Mouse (Mus musculus) neural tube, embryonic 10.5 days (tissue): ENCODE measurements at regions not wholly inside any gene's neighbourhood (a gene's known extent, or its start where the extent isn't known, plus 50 kb on each side); places are given as distances from the start of the nearest gene placed in this dataset.

Experiments used
- DNase-seq: peaks from one replicate; pipeline ENCODE4 v3.0.0-alpha.2; 2017; ENCODE audit warnings: low spot score; ENCODE audit errors: extremely low spot score

DNA sequence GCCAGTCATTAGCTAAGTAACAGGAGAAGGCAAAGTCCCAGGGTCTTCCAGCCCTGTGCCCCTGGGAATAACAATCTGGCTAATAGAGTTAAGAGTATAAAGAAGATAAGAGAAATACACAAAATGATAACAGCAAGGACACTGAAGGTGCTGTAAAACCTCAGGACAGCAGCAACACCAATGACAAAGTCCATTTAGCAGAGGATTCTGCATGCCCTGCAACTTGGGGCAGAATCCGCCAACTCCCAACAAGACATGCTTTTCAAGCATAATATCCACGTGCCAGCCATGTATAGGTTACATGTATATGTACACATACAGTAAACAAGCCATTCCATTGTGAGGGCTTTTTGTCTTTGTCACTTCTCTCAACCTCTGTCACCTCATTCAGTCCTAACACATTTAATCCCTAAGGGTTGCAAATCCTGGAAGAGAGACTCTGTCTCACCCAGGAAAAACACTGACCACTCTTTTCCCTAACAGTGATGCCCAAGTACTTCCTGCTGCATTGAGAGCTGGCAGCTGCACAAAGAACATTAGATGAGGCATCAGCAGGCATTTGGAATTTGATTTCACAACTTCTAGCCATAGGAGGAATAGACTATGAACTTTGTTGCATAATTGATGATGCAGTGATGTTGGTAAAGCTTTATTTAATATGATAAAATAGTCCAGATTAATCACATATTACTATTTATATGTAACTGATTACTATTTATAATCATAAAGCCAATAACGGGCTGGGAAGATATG is 105.8 kb upstream of the Slc4a7 start:
- DNase-seq = no peak

GRCm38 (mm10) chr14:14599586-14599985 is 102.5 kb upstream of the Slc4a7 start:
- no peak for DNase-seq

DNA sequence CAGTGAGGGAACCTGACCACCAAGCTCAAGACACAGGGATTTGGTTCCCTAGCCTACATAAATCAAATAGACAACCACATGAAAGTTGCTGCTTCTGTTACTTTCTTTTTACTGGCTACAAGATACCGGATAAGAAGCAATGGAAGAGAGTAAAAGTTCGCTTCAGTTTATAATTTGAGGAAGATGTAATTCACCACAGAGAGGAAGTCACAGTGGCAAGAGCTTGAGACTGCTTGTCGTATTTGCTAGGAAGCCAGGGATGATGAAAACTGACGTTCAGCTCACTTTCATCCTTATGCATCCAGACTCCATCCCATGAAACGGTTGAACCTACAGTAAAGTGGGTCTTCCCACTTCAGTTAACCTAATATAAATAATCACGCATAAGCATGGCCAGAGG is 102.1 kb upstream of the Slc4a7 start:
- no peak for DNase-seq

GRCm38 (mm10) chr14:14603439-14603838 is 98.6 kb upstream of the Slc4a7 start:
- DNase-seq = no peak

GRCm38 (mm10) chr14:14607074-14607473 is 95.0 kb upstream of the Slc4a7 start:
- no peak for DNase-seq

DNA sequence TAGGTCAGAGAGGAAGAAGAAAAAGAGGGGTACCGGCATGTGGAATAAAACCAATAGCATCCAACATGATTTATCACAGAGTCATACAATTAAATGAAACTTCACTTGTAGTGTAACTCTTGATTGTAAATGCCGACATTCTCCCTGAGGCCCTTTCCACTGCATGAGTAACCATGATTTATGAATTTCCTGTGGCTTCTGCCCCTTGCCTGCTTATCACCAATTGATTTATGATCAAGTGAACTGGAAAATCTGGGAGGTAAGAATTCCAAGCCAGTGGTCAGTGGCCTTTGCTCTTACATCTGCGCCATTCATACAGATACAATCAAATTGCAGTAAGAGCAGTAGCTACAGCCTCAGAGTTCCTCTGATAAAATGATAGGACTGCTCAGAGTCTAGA is 89.8 kb upstream of the Slc4a7 start:
- no peak for DNase-seq

GRCm38 (mm10) chr14:14620316-14620715 is 81.8 kb upstream of the Slc4a7 start:
- DNase-seq = no peak

GRCm38 (mm10) chr14:14628673-14629072 is 73.4 kb upstream of the Slc4a7 start:
- DNase-seq = no peak

DNA sequence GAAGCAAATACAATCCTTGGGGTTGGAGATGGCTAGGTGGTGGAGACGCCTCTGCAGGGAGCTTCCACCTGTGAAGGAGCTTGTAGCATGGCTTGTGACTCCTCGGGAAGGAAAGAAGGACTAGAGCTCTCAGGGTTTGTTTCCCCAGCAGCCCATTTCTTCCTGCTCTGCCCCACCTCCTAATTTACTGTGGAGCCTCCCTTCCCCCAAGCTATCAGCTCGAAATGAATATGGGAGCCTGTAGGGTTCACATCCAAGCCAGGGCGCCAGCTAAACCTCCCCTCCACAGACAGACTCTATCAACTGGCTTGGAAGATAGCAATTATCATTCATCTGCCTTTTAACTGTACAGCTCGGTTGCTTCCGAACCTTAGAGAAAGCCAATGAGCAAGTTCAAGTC is 70.3 kb upstream of the Slc4a7 start:
- DNase-seq = no peak

DNA sequence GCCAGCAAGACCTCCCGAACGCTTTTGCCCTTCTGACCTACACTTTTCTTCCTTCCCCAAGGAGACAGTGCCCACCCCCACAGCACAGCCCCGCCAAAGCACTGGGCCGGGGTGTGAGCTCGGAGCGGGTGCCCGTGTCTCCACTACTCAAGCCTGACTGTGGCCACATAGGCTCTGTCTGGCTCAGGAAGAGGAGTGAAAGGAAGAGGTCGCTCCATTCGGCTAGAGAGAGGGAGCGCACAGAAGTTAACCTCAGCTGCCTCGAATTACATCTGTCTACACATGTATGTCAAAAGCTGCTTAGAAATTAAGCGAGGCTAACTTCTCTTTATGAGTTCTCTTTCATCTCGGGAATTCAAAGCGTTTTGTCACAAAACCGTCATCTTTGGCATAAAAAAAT is 69.6 kb upstream of the Slc4a7 start:
- DNase-seq = peak; percentile 47

DNA sequence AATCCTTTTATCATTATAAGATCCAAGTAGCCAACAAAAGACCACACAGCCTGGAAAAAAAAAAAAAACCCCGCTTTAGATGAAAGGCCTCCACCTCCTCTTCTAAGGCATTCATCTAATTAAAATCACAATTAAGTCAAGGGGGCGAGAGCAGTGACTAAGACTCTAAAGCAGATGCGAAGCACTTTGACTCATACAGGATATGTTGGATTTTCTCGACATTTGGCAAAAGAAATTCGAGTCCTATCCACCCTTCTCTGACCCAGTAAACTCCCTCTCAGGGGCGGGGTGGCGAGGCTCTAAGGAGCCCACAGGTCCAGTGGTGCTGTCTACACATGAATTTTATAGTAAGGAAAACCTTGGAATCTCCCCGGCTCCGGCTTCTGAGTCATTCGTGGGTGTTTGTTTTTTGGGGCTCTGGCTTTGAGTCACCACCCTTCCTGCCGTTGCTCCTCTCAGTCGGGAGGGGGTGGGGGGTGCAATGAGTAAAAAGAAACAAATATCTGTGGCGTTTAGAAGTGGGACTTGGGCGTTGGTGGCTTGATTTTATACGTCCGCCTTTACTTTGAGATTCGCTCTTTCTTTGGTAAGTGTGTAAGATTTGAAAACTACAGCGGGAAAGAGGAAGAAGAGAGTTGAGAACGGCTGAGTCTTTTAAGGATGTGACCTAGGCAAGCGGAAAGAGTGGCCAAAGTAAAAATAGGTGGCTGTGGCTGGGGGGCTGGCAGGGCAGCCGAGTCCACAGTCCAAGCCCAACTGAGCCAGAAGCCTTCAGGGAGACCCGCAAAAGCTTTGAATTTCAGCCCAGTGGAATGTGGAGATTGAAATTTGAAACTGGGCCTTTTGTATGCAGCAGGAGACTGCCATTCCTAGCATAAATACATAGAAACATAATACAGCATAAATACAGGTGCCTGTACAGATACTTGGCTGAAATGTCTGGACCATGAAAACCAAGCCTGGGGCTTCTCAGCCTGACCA is 68.8 kb upstream of the Slc4a7 start:
- DNase-seq = peak; percentile 29

DNA sequence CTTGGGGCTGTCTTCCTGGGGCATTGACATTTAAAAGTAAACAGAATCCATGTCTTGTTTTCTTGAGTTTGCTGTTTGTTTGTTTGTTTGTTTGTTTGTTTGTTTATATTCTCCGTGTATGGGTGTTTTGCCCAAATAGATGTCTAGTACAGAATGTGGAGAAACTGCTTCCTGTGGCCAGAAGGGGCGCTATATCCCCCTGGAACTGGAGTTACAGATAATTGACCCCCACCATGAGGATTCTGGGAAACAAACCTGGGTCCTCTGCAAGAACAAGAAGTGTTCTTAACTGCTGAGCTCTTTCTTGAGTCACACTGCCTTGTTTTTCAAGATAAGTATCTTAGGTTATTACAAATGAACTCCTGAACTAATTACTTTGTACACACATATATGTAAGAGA is 68.1 kb upstream of the Slc4a7 start:
- DNase-seq = no peak

DNA sequence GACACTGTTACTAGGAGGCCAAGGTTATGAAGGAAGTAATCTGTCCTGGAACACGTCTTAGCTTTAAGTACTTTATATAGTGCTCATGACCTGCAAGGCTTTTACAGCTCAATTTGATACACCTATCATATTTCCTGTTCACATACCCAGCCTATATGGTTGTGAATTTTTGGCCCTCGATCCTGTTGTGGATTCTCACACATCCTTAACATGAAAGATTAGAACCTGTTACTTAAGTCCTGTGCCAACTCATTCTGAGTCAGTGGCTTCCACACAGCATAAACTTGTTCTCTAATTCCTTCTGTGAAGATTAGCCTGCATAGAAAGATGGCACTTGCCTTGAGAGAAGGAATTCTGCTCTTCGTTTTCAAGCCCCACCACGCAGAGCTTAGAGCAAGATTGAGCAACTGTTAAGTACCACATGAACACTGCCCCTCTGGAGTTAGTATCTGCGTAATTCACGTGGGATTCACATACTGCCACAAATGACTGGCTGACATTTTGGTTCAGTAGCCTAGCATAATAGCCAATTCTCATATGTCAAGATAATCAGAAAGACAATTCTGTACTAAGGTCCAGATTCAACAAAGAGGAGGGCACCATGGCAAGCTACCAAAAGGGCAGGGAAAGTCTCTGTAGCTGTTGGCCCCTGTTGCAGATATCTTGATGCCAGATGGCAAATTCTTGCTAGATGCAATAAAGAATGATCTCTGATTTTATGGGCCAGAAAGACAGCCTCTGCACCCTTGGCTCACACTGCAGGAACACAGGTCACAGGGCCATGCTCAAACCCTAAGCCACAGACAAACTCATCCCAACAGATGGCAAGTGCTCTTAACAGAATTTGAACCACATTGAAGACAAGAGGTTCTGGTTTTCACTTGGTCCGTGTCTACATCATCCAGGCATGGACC is 62.7 kb upstream of the Slc4a7 start:
- no peak for DNase-seq

DNA sequence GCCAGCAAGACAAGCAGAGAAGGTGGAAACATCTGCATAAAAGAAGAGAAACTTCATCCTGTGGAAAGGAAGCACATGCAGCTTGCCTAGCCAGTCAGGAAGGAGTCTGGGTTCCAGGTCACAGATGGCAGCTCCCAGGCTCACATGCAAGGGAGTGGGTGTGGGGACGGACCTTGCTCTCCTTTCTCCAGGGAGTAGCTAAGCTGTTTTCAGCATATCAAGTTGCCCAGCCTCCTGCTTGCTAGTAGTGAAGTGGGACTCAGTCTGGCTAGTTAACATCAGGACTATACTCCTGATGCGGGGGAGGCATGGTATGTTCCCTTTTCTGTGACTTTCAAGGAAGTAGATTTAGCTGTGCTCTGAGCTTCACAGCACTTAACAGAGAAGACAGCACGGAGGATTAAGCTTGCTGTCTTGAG is 62.0 kb upstream of the Slc4a7 start:
- no peak for DNase-seq

- no peak for DNase-seq
Observed at GRCm38 (mm10) chr14:14640557-14640956, 61.5 kb upstream of the Slc4a7 start.

DNA sequence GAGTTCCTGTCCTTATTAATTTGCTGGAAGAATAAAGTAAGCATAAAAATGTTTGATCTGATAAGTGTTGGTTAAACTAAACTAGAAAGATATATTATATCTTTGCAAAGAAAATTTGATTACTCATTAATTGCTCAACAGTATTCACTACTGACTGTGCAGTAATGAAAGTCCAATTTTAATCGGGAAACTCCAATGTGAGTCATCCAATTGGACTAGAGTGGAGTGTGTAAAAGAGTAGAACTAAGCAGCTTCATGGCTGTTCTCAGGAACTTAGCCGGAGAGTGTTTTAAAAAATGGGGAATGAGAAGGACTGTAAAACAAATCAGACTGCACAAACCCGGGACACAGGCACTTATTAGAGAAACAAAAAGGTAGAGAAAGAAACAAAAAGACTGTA is 58.5 kb upstream of the Slc4a7 start:
- DNase-seq = no peak

DNA sequence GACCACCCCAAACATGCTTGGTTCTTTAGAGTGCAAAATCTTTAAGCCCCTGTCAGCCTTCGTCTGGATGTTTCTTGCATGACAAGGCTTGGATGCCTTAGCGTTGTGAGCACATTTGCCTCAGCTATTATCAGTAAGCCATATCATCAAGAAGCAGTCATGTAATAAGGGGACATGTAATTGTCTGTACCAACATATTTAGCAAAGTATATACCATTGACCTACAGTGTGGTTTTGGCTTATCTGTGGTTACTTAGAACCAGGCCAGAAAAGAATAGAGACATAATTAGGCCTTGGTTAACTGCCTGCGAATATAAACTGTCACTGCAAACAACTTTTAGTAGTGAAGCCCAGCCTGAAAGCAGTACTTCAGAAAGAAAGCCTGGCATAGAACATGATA is 57.0 kb upstream of the Slc4a7 start:
- DNase-seq = no peak
